Mouse (Mus musculus): ENCODE measurements around the gene Pld4.
A peak's percentile ranks its signal among the peaks of the same experiment; 100 is the strongest.

Pld4 gene

DNA sequence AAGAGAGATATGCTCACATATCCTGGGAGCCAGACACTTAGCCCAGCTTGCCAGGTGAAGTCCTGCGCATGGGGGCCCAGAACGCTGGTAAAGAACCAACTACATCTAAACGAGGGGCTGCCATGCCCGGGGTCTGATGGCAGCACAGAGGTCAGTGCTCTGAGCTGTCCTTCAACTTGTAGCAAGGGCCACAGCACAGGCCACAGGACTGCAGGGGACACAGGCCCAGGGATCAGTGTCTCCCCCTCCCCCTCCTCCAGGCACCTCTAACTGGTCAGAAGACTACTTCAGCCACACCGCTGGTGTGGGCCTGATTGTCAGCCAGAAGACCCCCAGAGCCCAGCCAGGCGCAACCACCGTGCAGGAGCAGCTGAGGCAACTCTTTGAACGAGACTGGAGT is 7.7 kb downstream of the Pld4 start:
- H3K36me3 ChIP-seq (ENCODE audit: control insufficient read depth, insufficient read depth, low read length, poor library complexity, severe bottlenecking) = peaks cover 25% of the 10 kb centered on the region
- H3K27me3 ChIP-seq (ENCODE audit: control insufficient read depth, insufficient read depth, low read length, poor library complexity, severe bottlenecking) = no peaks in the 10 kb centered on the region
- DNase-seq (ENCODE audit: low read depth, low spot score) = no peak

DNA sequence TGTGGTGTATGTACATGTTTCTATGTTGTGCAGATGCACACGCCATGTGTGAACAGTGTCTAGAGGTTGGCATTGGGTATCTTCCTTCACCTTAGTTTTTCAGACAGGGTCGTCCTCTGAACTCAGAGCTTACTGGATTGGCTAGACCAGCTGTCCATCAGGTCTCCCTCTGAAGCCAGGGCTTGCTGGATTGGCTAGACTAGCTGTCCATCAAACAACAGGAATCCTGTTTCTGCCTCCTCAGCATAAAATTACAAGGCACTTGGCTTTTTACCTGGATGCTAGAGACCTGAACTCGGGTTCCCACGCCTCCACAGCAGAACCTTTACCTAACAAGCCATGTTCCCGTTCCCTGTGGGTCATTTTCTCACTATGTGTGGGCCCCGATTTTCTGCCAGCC is 8.6 kb downstream of the Pld4 start:
- Histone ChIP-seq H3K36me3 (ENCODE audit: control insufficient read depth, insufficient read depth, low read length, poor library complexity, severe bottlenecking) (peaks cover 21% of the 10 kb centered on the region), H3K27me3 (ENCODE audit: control insufficient read depth, insufficient read depth, low read length, poor library complexity, severe bottlenecking) (no peaks in the 10 kb centered on the region)
- peak; percentile 42 for DNase-seq (ENCODE audit: low read depth, low spot score)

DNA sequence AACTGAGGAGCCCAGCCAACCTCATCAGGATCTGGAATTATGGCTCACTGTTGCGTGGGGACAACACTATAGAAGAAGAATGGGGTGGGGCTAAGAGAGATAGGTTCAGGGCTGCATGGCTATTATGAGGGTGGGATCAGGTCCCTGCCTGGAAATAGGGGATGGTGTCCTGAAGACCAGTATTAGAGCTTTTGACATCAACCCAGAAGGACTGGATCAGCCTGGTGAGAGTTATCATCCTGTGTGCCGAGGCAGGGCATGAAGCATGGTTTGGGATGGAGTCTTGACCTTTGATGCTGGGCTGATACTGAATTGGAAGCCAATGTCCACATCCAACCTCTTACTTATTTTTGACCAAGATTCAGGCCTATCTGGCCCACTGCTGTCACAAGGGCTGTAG is 9.3 kb downstream of the Pld4 start:
- no peak for DNase-seq (ENCODE audit: low read depth, low spot score)
- Histone ChIP-seq H3K27me3 (ENCODE audit: control insufficient read depth, insufficient read depth, low read length, poor library complexity, severe bottlenecking) (no peaks in the 10 kb centered on the region), H3K36me3 (ENCODE audit: control insufficient read depth, insufficient read depth, low read length, poor library complexity, severe bottlenecking) (peaks cover 19% of the 10 kb centered on the region)

DNA sequence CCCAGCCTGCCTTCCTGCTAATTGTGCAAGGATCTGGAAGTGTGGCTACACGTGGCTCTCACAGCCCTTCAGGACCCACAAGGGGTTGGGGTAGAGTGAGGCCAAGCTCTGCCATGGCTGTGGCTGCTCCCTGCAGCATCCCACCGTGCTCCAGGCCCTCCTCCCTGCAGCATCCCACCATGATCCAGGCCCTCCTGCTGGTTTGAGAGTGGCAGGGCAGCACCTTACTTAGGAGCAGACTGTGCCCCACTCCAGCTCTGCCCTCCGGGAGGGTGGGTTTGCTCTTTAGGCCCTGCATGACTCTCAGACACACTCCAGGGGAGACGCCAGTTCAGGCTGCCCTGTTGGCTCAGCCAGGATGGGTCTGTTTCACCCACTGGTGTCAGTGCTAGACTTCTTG is 9.9 kb downstream of the Pld4 start:
- H3K27me3 ChIP-seq (ENCODE audit: control insufficient read depth, insufficient read depth, low read length, poor library complexity, severe bottlenecking) = no peaks in the 10 kb centered on the region
- H3K36me3 ChIP-seq (ENCODE audit: control insufficient read depth, insufficient read depth, low read length, poor library complexity, severe bottlenecking) = peaks cover 16% of the 10 kb centered on the region
- DNase-seq (ENCODE audit: low read depth, low spot score) = no peak

DNA sequence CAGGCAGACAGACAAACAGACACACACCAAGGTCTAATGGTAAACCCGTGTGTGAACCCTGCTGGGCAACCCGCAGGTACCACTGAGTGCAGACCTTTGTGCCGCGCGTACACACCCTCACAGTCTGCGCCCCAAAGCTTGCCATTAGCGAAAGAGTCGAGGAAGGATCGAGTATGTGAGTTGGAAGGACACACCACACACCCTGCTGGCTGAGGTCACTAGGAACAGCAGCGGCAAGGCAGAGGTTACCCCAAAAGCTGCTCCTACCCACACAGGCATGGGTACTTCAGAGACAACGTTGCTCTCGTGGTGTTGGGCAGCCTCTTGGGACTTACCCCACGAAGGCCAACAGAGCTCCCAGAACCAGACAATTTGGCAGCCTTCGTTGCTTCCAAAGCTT is 11.9 kb downstream of the Pld4 start:
- Histone ChIP-seq H3K27me3 (ENCODE audit: control insufficient read depth, insufficient read depth, low read length, poor library complexity, severe bottlenecking) (no peaks in the 10 kb centered on the region), H3K36me3 (ENCODE audit: control insufficient read depth, insufficient read depth, low read length, poor library complexity, severe bottlenecking) (peaks cover 9% of the 10 kb centered on the region)
- DNase-seq (ENCODE audit: low read depth, low spot score) = no peak

DNA sequence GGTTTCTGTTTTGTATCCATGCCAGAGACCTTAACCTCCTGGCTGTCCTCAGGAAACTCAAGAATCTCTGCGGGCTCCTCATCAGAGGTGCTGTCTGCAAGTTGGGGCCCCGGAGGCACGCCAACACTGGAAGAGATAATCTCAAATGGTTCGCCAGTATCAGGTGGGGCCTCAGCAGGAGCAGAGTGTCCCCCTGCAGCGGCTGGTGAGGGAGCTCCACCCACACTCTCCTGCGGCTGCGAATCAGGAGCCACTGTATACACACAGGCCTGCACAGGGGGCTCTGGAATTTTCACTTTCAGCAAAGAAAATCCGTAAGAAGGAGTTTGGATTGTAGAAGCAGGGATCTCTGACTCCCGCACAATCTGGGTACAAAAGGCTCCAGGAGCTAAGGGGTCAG is 12.9 kb downstream of the Pld4 start:
- peaks cover 4% of the 10 kb centered on the region for H3K36me3 ChIP-seq (ENCODE audit: control insufficient read depth, insufficient read depth, low read length, poor library complexity, severe bottlenecking)
- no peak for DNase-seq (ENCODE audit: low read depth, low spot score)
- no peaks in the 10 kb centered on the region for H3K27me3 ChIP-seq (ENCODE audit: control insufficient read depth, insufficient read depth, low read length, poor library complexity, severe bottlenecking)

DNA sequence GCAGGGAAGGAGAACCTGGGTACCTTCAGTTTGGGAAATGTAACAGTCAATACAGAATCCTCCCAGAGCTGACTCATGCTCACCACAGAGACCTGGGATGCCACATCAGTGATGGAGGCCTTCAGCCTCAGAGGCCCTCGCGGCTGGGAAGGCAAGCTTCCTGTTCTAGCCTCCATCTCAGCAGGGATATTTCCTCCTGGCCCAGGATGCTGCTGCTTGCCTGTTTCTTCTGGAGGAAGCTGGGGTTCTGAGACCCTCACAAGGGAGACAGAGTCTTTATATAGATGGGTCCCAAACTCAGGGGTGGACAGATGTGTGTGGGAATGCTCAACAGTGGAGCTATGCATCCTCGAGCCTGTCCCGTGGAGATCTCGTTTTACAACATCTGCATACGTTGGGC is 13.6 kb downstream of the Pld4 start:
- Histone ChIP-seq H3K36me3 (ENCODE audit: control insufficient read depth, insufficient read depth, low read length, poor library complexity, severe bottlenecking) (no peaks in the 10 kb centered on the region; the same call in 1 of the 2 replicates), H3K27me3 (ENCODE audit: control insufficient read depth, insufficient read depth, low read length, poor library complexity, severe bottlenecking) (no peaks in the 10 kb centered on the region)
- no peak for DNase-seq (ENCODE audit: low read depth, low spot score)

DNA sequence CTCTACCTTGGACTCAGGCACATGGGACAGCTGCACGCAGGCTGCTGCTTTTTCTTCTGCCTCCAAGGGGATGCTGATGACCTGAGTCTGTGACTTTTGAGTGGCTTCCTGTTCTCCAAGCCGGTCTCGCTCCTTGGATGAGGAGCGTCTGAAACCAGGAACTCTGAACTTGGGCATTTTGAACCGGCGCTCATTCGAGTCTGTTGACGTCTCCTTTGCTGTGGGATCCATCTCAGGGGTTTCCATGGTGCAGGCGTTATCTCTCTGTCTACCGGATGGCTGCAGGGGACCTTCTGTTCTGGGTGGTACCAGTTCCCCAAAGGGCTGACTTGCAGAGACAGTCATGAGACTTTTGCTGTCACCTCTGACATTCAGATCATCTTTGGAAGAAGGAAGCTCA is 14.0 kb downstream of the Pld4 start:
- Histone ChIP-seq H3K36me3 (ENCODE audit: control insufficient read depth, insufficient read depth, low read length, poor library complexity, severe bottlenecking) (no peaks in the 10 kb centered on the region; the same call in 1 of the 2 replicates), H3K27me3 (ENCODE audit: control insufficient read depth, insufficient read depth, low read length, poor library complexity, severe bottlenecking) (no peaks in the 10 kb centered on the region)
- no peak for DNase-seq (ENCODE audit: low read depth, low spot score)

DNA sequence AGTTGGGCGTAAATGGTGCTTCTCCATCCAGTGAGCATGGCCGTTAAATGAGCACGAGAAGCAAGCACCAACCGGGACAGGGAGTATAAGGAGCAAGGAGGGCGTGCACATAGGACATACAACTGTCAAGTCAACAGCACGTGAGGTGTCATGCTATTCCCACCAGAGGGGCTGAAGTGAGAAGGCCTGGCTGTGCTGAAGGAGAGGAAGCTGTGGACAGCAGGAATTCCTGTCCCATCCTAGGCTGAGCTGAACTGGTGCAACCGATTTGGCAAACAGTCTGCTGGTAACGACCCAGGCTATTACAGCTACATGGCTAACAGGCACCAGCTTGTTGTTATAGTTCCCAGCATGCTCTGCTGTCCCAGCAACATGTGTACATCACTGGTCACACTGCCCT is 30.6 kb downstream of the Pld4 start:
- DNase-seq (ENCODE audit: low read depth, low spot score) = no peak
- Histone ChIP-seq H3K27me3 (ENCODE audit: control insufficient read depth, insufficient read depth, low read length, poor library complexity, severe bottlenecking) (no peaks in the 10 kb centered on the region), H3K36me3 (ENCODE audit: control insufficient read depth, insufficient read depth, low read length, poor library complexity, severe bottlenecking) (no peaks in the 10 kb centered on the region)

DNA sequence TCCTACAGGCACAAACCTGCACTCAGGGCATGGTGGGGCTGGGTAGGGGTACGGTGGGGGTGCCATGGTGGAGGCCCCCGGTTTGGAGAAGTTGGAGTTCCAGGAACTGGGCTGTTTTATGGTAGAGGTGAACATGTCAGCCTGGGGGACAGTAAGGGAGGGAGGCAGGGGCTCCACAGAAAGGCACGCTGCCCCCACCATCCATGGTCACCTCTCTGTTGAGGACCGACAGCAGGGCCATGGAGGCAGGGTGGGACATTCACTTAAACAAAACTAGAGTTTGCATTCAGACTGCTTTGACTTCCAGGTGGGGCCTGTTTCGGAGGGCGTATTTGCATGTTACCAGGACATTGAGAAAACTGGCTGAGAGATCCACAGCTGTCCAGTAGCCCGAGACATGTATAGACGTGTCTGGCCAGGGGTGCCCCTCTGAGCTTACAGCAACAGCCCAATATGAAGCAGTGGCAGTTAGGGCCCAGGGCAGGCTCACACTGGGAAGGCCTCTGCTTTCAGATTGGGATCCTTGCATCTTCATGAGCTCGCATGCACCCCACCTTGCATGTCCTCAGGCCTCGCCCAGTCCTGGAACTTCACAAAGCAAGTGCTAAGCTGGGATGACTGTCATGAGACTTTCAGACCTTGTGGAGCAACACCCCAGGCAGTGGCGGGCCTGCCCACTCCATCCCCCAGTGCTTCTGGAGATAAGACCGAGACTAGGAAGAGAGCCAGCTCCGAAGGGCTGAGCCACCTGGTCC is 33.3 kb downstream of the Pld4 start:
- H3K27me3 ChIP-seq (ENCODE audit: control insufficient read depth, insufficient read depth, low read length, poor library complexity, severe bottlenecking) = no peaks in the 10 kb centered on the region
- no peak for DNase-seq (ENCODE audit: low read depth, low spot score)

DNA sequence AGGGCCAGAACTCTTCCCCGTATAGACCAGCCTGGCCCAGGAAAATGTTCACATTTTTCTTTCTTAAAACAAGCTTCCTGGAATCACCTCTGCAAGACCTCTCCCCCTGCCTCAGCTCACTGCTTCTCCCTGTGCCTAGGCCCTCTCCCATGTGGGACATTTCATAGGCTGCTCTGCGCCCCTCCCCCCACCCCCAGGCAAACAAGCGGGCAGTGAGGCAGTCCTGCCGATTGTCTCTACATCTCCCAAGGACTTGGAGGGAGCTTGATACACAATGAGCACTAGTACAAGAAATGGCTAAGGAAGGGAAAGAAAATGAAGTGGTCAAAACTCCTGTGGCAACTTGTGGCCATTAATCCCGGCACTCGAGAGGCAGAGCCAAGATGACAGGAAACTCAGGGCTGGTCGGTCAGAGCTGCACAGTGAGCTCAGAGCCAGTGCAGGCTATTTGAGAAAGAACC is 33.9 kb downstream of the Pld4 start:
- Histone ChIP-seq H3K27me3 (ENCODE audit: control insufficient read depth, insufficient read depth, low read length, poor library complexity, severe bottlenecking) (no peaks in the 10 kb centered on the region), H3K36me3 (ENCODE audit: control insufficient read depth, insufficient read depth, low read length, poor library complexity, severe bottlenecking) (no peaks in the 10 kb centered on the region)
- DNase-seq (ENCODE audit: low read depth, low spot score) = no peak

More for the DNA sequence above, 33.3 kb downstream of the Pld4 start:
- H3K36me3 ChIP-seq (ENCODE audit: control insufficient read depth, insufficient read depth, low read length, poor library complexity, severe bottlenecking) = no peaks in the 10 kb centered on the region

DNA sequence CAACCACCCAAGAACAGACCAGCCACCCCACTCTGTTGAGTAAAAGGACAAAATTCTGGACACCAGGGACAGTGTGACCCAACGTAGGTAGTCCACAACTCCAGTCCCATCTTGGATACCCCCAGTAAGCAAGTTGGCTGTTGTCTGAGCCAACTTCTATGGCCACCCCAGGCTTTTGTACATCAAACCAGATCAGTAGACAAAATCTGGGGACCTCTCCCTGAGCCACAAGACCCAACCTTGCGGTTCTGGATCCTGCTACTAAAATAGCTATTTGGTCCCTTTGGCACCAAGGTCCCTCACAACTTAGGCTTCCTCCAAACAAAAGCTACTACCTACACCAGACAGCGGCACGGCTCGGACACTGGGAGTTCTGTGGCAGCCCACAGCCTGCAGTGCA is 34.5 kb downstream of the Pld4 start:
- DNase-seq (ENCODE audit: low read depth, low spot score) = no peak
- no peaks in the 10 kb centered on the region for H3K27me3 ChIP-seq (ENCODE audit: control insufficient read depth, insufficient read depth, low read length, poor library complexity, severe bottlenecking)
- no peaks in the 10 kb centered on the region for H3K36me3 ChIP-seq (ENCODE audit: control insufficient read depth, insufficient read depth, low read length, poor library complexity, severe bottlenecking)

DNA sequence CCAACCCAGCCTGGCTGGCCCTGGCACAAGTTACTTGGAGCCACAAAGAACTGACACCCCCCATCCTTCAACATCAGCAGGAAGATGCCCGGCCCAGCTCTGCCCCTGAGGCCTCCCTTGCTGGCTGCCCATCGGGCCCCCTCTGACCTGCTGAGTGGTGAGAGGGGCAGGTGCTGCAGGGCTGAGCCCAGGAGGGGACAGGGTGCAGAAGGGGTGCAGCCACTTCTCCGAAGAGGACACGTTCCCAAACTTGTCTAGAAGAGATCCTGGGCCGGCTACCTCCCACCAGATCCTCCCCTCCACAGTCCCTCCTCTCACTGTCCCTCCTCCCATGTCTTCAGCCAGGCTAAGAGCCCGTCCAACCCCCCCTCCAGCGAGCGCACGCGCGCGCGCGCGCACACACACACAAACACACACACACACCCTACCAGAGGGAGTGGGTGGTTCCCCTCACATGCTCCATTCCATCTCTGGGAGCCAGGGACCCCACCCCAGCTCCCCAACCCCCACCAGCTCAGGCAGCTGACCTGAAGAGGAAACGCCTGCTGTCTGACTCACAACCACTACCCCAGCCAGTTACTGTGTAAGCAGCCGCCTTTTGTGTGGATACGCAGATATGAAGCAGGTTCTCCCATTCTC is 35.1 kb downstream of the Pld4 start:
- no peaks in the 10 kb centered on the region for H3K36me3 ChIP-seq (ENCODE audit: control insufficient read depth, insufficient read depth, low read length, poor library complexity, severe bottlenecking)
- no peaks in the 10 kb centered on the region for H3K27me3 ChIP-seq (ENCODE audit: control insufficient read depth, insufficient read depth, low read length, poor library complexity, severe bottlenecking)
- DNase-seq (ENCODE audit: low read depth, low spot score) = no peak

DNA sequence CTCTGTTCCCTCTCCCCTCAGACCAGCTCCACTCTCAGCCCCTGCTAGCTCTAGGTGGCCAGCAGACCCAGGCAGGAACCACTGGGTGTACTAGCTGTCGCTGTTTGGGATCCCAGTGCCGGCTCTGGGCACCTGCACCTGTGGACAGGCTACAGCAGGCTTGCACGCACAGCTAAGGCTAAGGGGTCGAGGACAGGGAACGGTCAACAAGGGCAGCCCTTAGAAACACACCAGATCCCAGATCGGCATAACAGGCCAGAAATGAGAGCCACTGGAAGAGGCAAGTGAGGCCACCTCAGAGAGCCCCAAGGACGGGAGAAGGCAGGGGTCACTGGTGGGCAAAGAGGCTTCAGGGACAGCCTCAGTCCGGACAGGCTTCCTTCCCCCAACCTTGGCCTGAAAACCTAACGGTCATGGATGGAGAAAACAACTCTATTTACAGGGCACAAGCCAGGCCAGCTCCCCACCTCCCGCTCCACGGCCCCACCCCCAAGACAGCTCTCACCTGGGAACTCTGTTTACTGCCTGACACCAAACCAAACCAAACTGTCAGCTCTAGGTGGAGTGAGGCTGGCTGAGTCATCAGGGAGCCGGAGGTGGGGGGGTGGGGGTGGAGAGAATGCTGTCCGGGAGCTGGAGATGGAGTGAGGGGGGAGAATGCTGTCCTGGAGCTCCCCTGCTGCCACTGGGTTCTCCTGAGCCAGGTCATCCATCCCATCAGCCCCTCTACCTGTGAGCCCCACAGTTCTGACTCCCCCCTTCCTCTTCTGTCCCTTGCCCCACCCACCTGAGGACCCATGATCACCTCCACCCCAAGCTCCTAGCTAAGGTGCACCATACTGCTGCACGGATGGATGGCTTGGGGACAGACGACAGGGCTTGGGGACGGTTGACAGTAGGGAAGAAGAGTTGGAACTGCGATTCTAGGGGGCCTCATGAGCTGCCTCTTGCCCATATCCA is 36.4 kb downstream of the Pld4 start:
- H3K27me3 ChIP-seq (ENCODE audit: control insufficient read depth, insufficient read depth, low read length, poor library complexity, severe bottlenecking) = no peaks in the 10 kb centered on the region; the same call in 1 of the 2 replicates
- DNase-seq (ENCODE audit: low read depth, low spot score) = no peak
- no peaks in the 10 kb centered on the region for H3K36me3 ChIP-seq (ENCODE audit: control insufficient read depth, insufficient read depth, low read length, poor library complexity, severe bottlenecking)

All from splenic B cell, adult 2 months (primary cell).